Mouse (Mus musculus): ENCODE results near the gene Epb41l2. TPM values are rescaled to one million over a fixed set of nuclear protein-coding genes. Genes with fewer than 3 reads are reported as not detected.

The Epb41l2 gene
- polyA plus RNA-seq, 1 experiment from 2014 or later: 40.8 TPM

DNA sequence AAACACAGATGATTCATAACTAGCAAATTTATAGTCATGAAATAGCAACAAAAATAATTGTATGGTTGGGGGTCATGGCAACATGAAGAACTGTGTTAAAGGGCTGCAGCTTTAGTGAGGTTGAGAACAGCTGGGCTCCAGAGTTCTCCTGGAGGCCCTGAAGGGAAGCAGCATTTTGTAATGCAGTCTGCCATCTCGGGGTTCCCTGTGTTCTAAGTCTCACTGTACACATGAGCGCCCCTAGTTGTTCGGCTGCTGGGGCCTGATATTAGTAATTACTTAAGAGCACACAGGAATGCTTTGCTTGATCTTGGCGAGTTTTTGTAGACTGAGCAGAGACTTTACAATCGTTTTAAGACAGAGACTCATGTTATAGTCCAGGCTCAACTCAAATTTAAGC is 174.9 kb downstream of the Epb41l2 start:
- Histone ChIP-seq H3K4me1 (ENCODE audit: control insufficient read depth, insufficient read depth, low read length) (no peaks in the 10 kb centered on the region), H3K27me3 (ENCODE audit: control insufficient read depth, insufficient read depth, low read length) (no peaks in the 10 kb centered on the region), H3K9me3 (ENCODE audit: control insufficient read depth, low read length) (no peaks in the 10 kb centered on the region), H3K36me3 (ENCODE audit: control insufficient read depth, insufficient read depth, low read length) (no peaks in the 10 kb centered on the region), H3K27ac (ENCODE audit: low read depth, low read length) (no peak overlapping the region), H3K4me2 (no peak overlapping the region), H3K9ac (ENCODE audit: low read length) (no peak overlapping the region), H3K4me3 (ENCODE audit: low read depth, low read length) (no peak overlapping the region)
- 87% methylated on average over 5 of the region's 5 CpGs for WGBS
- DNase-seq (ENCODE audit: low spot score, missing footprints): no peak
- ATAC-seq (ENCODE audit: low FRiP score): no peak

DNA sequence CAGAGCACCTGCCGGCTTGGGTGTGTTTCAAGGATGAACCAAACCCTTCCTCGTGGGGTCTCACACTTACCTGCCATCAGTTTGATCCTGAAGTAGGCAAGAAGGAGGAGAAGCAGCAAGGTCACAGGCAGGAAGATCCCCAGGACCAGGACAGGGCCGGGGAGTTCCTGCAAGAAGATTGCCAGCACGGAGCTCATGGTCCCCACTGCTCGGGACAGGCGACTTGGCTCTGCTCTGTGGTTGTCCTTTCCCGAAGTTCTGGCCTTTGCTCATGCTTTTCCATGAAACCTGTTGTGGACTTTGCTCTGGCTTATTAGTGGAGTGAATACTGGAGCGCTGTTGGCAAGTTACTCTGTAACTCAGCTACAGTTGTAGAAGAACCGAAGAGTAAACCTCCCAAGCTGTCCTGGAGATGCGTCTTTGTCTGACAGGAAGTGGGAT is 176.3 kb downstream of the Epb41l2 start, which contains the start of gene Smlr1:
TSS of gene Smlr1 (minus strand) at position 377 of the 441 bp plus-strand sequence.
- Histone ChIP-seq H3K4me1 (ENCODE audit: control insufficient read depth, insufficient read depth, low read length) (no peaks in the 10 kb centered on the region), H3K9ac (ENCODE audit: low read length) (no peak within 1 kb of the TSS), H3K36me3 (ENCODE audit: control insufficient read depth, insufficient read depth, low read length) (no peaks in the 10 kb centered on the region), H3K27ac (ENCODE audit: low read depth, low read length) (no peak within 1 kb of the TSS), H3K4me2 (no peak within 1 kb of the TSS), H3K9me3 (ENCODE audit: control insufficient read depth, low read length) (no peaks in the 10 kb centered on the region), H3K4me3 (ENCODE audit: low read depth, low read length) (no peak within 1 kb of the TSS), H3K27me3 (ENCODE audit: control insufficient read depth, insufficient read depth, low read length) (no peaks in the 10 kb centered on the region)
- 94% methylated on average over 10 of the region's 10 CpGs for WGBS
- no peak for ATAC-seq (ENCODE audit: low FRiP score)
- no peak for DNase-seq (ENCODE audit: low spot score, missing footprints)

DNA sequence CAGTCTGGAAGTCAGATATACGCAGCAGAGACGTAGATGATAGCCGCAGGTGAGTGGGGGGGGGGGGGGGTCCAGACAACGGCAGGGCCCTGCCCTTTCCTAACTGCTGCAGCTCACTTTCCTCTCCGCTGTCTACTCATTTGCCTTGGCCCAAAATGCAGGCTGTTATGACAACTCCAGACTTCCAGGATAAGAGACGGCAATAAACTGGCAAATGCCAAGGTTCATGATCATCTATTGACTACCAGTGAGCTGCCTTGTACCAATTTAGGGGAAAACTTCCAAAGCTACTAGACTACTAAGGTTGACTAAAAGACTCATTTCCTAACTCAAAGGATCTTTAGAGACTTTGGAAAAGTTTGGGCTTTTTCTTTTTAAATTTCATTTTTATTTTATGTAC is 177.0 kb downstream of the Epb41l2 start:
- DNase-seq (ENCODE audit: low spot score, missing footprints) (no peak), ATAC-seq (ENCODE audit: low FRiP score) (no peak)
- Histone ChIP-seq H3K9me3 (ENCODE audit: control insufficient read depth, low read length) (no peaks in the 10 kb centered on the region), H3K27me3 (ENCODE audit: control insufficient read depth, insufficient read depth, low read length) (no peaks in the 10 kb centered on the region), H3K36me3 (ENCODE audit: control insufficient read depth, insufficient read depth, low read length) (no peaks in the 10 kb centered on the region), H3K9ac (ENCODE audit: low read length) (no peak overlapping the region), H3K27ac (ENCODE audit: low read depth, low read length) (no peak overlapping the region), H3K4me1 (ENCODE audit: control insufficient read depth, insufficient read depth, low read length) (no peaks in the 10 kb centered on the region), H3K4me3 (ENCODE audit: low read depth, low read length) (no peak overlapping the region), H3K4me2 (no peak overlapping the region)
- whole genome bisulfite sequencing: 94% methylated on average over 6 of the region's 6 CpGs

DNA sequence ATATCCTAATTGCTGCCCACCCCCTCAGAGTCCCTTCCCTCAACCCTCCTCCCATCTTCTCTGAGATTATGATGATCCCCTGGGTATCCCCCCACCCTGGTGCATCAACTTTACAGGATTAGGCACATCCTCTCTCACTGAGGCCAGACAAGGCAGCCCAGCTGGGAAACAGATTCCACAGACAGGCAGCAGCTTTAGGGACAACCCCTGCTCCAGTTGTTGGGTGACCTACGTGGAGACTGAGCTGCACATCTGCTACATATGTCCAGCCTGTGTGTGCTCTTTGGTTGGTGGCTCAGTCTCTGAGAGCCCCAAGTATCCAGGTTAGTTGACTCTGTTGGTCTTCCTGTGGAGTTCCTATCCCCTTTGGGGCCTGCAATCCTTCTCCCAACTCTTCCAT is 179.1 kb downstream of the Epb41l2 start:
- Histone ChIP-seq H3K27me3 (ENCODE audit: control insufficient read depth, insufficient read depth, low read length) (no peaks in the 10 kb centered on the region), H3K9ac (ENCODE audit: low read length) (no peak overlapping the region), H3K4me1 (ENCODE audit: control insufficient read depth, insufficient read depth, low read length) (no peaks in the 10 kb centered on the region), H3K36me3 (ENCODE audit: control insufficient read depth, insufficient read depth, low read length) (no peaks in the 10 kb centered on the region), H3K4me3 (ENCODE audit: low read depth, low read length) (no peak overlapping the region), H3K4me2 (no peak overlapping the region), H3K27ac (ENCODE audit: low read depth, low read length) (no peak overlapping the region), H3K9me3 (ENCODE audit: control insufficient read depth, low read length) (no peaks in the 10 kb centered on the region)
- 65% methylated on average over 1 of the region's 1 CpGs for WGBS
- DNase-seq (ENCODE audit: low spot score, missing footprints) (no peak), ATAC-seq (ENCODE audit: low FRiP score) (no peak)

DNA sequence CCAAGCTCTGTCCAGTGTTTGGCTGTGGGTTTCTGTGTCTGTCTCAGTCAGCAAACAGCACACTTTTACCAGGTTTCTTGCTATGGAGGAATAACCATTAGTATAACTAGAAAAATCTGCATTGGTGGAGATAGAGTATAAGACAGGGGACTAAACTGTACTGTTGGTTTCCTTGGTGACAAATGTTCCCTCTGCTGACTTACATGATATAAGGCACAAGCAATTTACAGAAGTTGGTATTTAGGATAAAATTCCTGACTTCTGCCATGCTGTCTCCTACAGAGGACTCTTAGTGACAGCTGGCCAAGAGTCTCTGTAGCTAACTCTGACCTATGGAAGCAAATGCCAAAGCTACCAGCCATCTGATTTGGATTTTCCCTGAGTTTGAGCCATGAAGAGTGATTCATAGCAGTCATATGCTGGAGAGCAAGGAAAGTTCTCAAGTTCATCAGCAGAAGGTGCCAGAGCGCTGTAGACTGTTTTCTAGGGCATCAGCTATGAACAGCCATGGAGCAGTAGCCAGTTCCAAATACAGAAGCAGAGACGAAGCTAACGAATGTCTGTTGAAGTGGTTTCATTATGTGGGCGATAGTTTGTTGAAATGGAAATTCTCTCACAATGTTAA is 179.7 kb downstream of the Epb41l2 start:
- no peak for ATAC-seq (ENCODE audit: low FRiP score)
- no peaks in the 10 kb centered on the region for H3K27me3 ChIP-seq (ENCODE audit: control insufficient read depth, insufficient read depth, low read length)
- H3K36me3 ChIP-seq (ENCODE audit: control insufficient read depth, insufficient read depth, low read length): no peaks in the 10 kb centered on the region
- H3K27ac ChIP-seq (ENCODE audit: low read depth, low read length): no peak overlapping the region
- no peaks in the 10 kb centered on the region for H3K9me3 ChIP-seq (ENCODE audit: control insufficient read depth, low read length)
- H3K9ac ChIP-seq (ENCODE audit: low read length): no peak overlapping the region
- no peak overlapping the region for H3K4me3 ChIP-seq (ENCODE audit: low read depth, low read length)
- DNase-seq (ENCODE audit: low spot score, missing footprints): no peak
- 85% methylated on average over 4 of the region's 4 CpGs for WGBS
- H3K4me2 ChIP-seq: no peak overlapping the region
- H3K4me1 ChIP-seq (ENCODE audit: control insufficient read depth, insufficient read depth, low read length): no peaks in the 10 kb centered on the region

DNA sequence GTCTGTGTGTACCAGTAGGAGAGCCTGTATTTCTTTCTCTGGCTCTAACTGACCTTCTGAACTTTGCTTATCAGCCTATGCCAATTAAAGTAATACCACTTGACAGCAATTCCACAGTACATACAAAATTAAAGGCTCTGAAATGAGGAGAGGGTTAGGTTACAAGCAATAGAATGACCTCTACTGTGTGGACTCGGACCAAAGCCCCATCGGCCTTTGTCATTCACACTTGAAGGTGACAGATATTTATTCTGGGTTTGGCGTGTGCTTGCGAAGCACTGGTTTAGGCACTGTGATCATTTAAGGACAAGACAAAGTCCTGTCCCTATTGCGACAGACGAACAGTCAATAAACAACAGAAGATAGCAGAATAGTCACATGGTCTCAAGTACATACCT is 180.2 kb downstream of the Epb41l2 start:
- Histone ChIP-seq H3K9ac (ENCODE audit: low read length) (no peak overlapping the region), H3K9me3 (ENCODE audit: control insufficient read depth, low read length) (no peaks in the 10 kb centered on the region), H3K27me3 (ENCODE audit: control insufficient read depth, insufficient read depth, low read length) (no peaks in the 10 kb centered on the region), H3K4me2 (no peak overlapping the region), H3K4me3 (ENCODE audit: low read depth, low read length) (no peak overlapping the region), H3K4me1 (ENCODE audit: control insufficient read depth, insufficient read depth, low read length) (no peaks in the 10 kb centered on the region), H3K36me3 (ENCODE audit: control insufficient read depth, insufficient read depth, low read length) (no peaks in the 10 kb centered on the region), H3K27ac (ENCODE audit: low read depth, low read length) (no peak overlapping the region)
- 85% methylated on average over 6 of the region's 6 CpGs for whole genome bisulfite sequencing
- no peak for ATAC-seq (ENCODE audit: low FRiP score)
- DNase-seq (ENCODE audit: low spot score, missing footprints): no peak

DNA sequence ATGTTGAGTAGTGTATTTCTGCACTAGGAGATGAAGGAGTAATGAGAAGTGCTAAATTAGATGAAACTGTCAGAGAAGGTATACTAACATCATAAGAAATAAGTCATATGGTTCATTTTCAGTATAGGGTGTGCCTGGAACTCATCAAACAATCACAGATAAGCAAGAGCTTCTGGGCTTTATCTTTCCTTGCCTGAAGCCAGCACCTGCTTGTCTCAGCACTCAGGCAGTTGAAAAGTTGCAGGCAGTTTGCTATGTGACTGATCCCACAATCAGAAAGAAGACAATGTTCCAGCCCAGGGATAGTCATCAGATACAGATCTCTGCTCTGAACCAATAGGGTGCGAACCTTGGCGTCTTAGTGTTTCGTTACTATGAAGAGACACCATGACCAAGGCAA is 181.5 kb downstream of the Epb41l2 start:
- DNase-seq (ENCODE audit: low spot score, missing footprints) (no peak), ATAC-seq (ENCODE audit: low FRiP score) (no peak)
- Histone ChIP-seq H3K4me2 (no peak overlapping the region), H3K36me3 (ENCODE audit: control insufficient read depth, insufficient read depth, low read length) (no peaks in the 10 kb centered on the region), H3K9ac (ENCODE audit: low read length) (no peak overlapping the region), H3K9me3 (ENCODE audit: control insufficient read depth, low read length) (no peaks in the 10 kb centered on the region), H3K27me3 (ENCODE audit: control insufficient read depth, insufficient read depth, low read length) (no peaks in the 10 kb centered on the region), H3K27ac (ENCODE audit: low read depth, low read length) (no peak overlapping the region), H3K4me1 (ENCODE audit: control insufficient read depth, insufficient read depth, low read length) (no peaks in the 10 kb centered on the region), H3K4me3 (ENCODE audit: low read depth, low read length) (no peak overlapping the region)
- 94% methylated on average over 3 of the region's 3 CpGs for WGBS

DNA sequence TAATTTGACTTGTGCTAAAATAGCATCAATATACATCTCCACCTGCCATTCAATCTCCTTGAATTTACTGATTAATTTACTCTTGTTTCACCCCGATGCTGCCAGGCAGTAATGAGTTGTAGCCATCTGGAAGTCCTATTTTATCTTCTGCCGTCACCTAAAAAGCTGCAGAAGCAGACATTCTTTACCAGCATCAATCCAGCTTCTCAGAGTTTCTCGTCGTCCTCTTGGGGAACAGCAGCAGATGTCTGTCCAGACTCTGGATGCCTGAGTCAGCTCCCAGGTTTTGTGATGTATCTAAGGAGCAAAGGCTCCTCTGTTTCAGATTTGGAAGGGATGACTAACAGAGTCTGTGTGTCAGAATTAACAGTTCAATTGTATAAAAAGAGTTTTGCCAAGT is 193.3 kb downstream of the Epb41l2 start:
- Histone ChIP-seq H3K27me3 (ENCODE audit: control insufficient read depth, insufficient read depth, low read length) (no peaks in the 10 kb centered on the region), H3K4me2 (no peak overlapping the region), H3K9ac (ENCODE audit: low read length) (no peak overlapping the region), H3K9me3 (ENCODE audit: control insufficient read depth, low read length) (no peaks in the 10 kb centered on the region), H3K27ac (ENCODE audit: low read depth, low read length) (no peak overlapping the region), H3K4me3 (ENCODE audit: low read depth, low read length) (no peak overlapping the region), H3K36me3 (ENCODE audit: control insufficient read depth, insufficient read depth, low read length) (no peaks in the 10 kb centered on the region), H3K4me1 (ENCODE audit: control insufficient read depth, insufficient read depth, low read length) (no peaks in the 10 kb centered on the region)
- ATAC-seq (ENCODE audit: low FRiP score) (no peak), DNase-seq (ENCODE audit: low spot score, missing footprints) (no peak)
- WGBS: 82% methylated on average over 4 of the region's 4 CpGs

DNA sequence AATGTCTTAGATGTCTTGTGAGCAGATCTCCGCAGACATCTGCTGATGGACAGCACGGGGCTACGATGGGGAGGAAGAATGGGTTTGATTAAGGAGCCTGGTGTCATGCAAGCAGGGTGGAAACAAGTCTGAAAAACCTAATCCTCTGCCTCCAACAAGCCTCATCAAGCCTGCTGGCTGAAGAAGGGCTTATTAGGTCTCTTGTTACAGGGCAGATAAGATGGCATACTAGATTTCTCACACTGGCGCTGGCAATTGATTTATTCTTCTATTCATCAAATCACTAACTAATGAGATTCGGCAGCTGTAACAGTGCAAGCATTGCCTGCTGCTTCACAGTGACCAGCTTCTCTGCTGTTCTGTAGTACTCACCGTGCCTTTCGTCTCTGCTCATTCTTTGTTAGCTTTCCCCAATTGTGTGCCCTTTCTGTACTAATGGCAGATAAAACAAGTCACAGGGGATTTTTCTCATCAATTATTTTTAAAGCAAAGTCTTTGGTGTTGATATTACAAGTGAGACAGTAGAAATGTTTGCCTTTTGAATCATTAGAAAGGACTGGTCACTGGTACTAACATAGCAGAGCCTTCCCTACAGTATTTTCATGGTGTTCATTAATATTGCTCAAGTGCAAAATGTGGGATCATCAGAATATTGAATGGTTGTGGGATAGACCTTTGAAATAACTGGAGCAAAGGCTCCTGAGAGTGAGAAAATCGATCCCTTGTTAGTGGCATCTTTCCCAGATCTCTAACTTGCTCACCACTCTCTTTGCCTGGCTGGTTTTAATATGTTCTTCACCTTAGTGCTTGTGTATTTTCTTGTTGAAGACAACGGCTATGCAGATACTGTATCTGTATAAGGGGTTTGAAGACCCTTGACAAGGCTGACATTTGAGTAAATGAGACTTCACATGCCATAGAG is 212.0 kb downstream of the Epb41l2 start:
- peak; percentile 89 for ATAC-seq (ENCODE audit: low FRiP score)
- 35% methylated on average over 9 of the region's 9 CpGs for WGBS
- DNase-seq (ENCODE audit: low spot score, missing footprints): peak; percentile 90
- Histone ChIP-seq H3K4me3 (ENCODE audit: low read depth, low read length) (no peak overlapping the region), H3K27me3 (ENCODE audit: control insufficient read depth, insufficient read depth, low read length) (no peaks in the 10 kb centered on the region), H3K27ac (ENCODE audit: low read depth, low read length) (peak overlapping the region; percentile 16; the same call in 1 of the 2 replicates), H3K9ac (ENCODE audit: low read length) (no peak overlapping the region), H3K4me2 (0 out of 2 replicates have a peak overlapping the region, but pooled peaks have one; percentile 5), H3K9me3 (ENCODE audit: control insufficient read depth, low read length) (no peaks in the 10 kb centered on the region), H3K36me3 (ENCODE audit: control insufficient read depth, insufficient read depth, low read length) (no peaks in the 10 kb centered on the region), H3K4me1 (ENCODE audit: control insufficient read depth, insufficient read depth, low read length) (peaks cover 3% of the 10 kb centered on the region; the same call in 1 of the 2 replicates)
